Mouse (Mus musculus): ENCODE results near the gene Tmem255b. TPM values are rescaled to one million over a fixed set of nuclear protein-coding genes. Genes with fewer than 3 reads are reported as not detected.

The Tmem255b gene
- 2.8 and 3.0 TPM in 2 replicates for polyA plus RNA-seq (2015; fragmentation: Nextera tagmentation; extraction: Ambion mirVana)

- H3K27me3 ChIP-seq (replicated peaks): peaks cover 21% of the 10 kb centered on the region
- no peaks in the 10 kb centered on the region for H3K4me1 ChIP-seq
- whole genome bisulfite sequencing: 20% methylated on average over 10 of the region's 10 CpGs
- no peak within 1 kb of the TSS for H3K27ac ChIP-seq
- H3K36me3 ChIP-seq: no peaks in the 10 kb centered on the region
- peak within 1 kb of the TSS; percentile 11; the same call in 1 of the 2 replicates for H3K4me2 ChIP-seq
- no peak within 1 kb of the TSS for H3K9ac ChIP-seq
- H3K4me3 ChIP-seq (replicated peaks): no peak within 1 kb of the TSS
- no peaks in the 10 kb centered on the region for H3K9me3 ChIP-seq
- no peak for ATAC-seq (ENCODE audit: insufficient read depth, low FRiP score, low read depth)
Observed at GRCm38 (mm10) chr8:13434889-13435288, at the start of gene Tmem255b. Tmem255b (plus strand) TSS chr8:13435189.

GRCm38 (mm10) chr8:13386366-13386765 lies 48.6 kb upstream of the Tmem255b start:
- no peaks in the 10 kb centered on the region for H3K4me1 ChIP-seq
- H3K27me3 ChIP-seq (replicated peaks): no peaks in the 10 kb centered on the region
- H3K36me3 ChIP-seq: no peaks in the 10 kb centered on the region
- H3K9ac ChIP-seq: no peak overlapping the region
- no peaks in the 10 kb centered on the region for H3K9me3 ChIP-seq
- no peak overlapping the region for H3K4me2 ChIP-seq
- H3K4me3 ChIP-seq (replicated peaks): no peak overlapping the region
- 74% methylated on average over 13 of the region's 13 CpGs for WGBS
- no peak overlapping the region for H3K27ac ChIP-seq
- ATAC-seq (ENCODE audit: insufficient read depth, low FRiP score, low read depth): no peak

- Histone ChIP-seq H3K4me3 (replicated peaks) (no peak overlapping the region), H3K4me2 (no peak overlapping the region), H3K4me1 (no peaks in the 10 kb centered on the region), H3K9ac (no peak overlapping the region), H3K36me3 (no peaks in the 10 kb centered on the region), H3K27me3 (replicated peaks) (no peaks in the 10 kb centered on the region), H3K27ac (no peak overlapping the region), H3K9me3 (no peaks in the 10 kb centered on the region)
- WGBS: 77% methylated on average over 8 of the region's 8 CpGs
- no peak for ATAC-seq (ENCODE audit: insufficient read depth, low FRiP score, low read depth)
Observed at GRCm38 (mm10) chr8:13387728-13388127, 47.3 kb upstream of the Tmem255b start.

GRCm38 (mm10) chr8:13388744-13389143 lies 46.2 kb upstream of the Tmem255b start:
- ATAC-seq (ENCODE audit: insufficient read depth, low FRiP score, low read depth): no peak
- Histone ChIP-seq H3K27me3 (replicated peaks) (no peaks in the 10 kb centered on the region), H3K4me1 (no peaks in the 10 kb centered on the region), H3K4me2 (no peak overlapping the region), H3K9me3 (no peaks in the 10 kb centered on the region), H3K9ac (no peak overlapping the region), H3K4me3 (replicated peaks) (no peak overlapping the region), H3K27ac (no peak overlapping the region), H3K36me3 (no peaks in the 10 kb centered on the region)
- WGBS: 60% methylated on average over 2 of the region's 2 CpGs

DNA sequence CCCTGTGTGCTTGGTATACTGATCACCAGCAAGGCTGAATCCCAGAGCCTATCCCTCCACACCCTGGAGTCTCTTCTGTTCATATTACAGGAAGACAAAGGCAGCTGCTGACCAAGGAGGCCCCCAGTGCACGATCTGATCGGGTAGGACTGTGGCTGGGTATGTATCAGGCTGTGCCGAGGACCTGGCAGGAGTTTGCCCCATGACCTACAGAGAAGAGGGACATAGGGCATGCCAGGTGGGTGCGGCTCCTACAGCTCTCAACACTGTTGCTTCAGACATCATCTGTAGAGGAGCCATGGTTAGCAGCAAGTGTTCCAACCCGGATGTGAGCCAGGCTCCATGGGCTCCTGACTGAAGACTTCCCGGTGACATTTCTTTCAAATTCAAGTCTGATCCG lies 41.1 kb upstream of the Tmem255b start:
- no peak for ATAC-seq (ENCODE audit: insufficient read depth, low FRiP score, low read depth)

GRCm38 (mm10) chr8:13396725-13397124 lies 38.3 kb upstream of the Tmem255b start, which contains the start of gene Atp4b:
Atp4b (minus strand) TSS chr8:13396825.
- Histone ChIP-seq H3K9me3 (no peaks in the 10 kb centered on the region), H3K36me3 (no peaks in the 10 kb centered on the region), H3K27me3 (replicated peaks) (no peaks in the 10 kb centered on the region), H3K27ac (no peak within 1 kb of the TSS), H3K4me2 (no peak within 1 kb of the TSS), H3K4me3 (replicated peaks) (no peak within 1 kb of the TSS), H3K4me1 (no peaks in the 10 kb centered on the region), H3K9ac (no peak within 1 kb of the TSS)
- peak; percentile 35; the same call in 1 of the 2 replicates for ATAC-seq (ENCODE audit: insufficient read depth, low FRiP score, low read depth)
- 67% methylated on average over 5 of the region's 5 CpGs for WGBS

More for the DNA sequence above, 41.1 kb upstream of the Tmem255b start:
- no peaks in the 10 kb centered on the region for H3K27me3 ChIP-seq (replicated peaks)
- no peak overlapping the region for H3K9ac ChIP-seq
- H3K4me2 ChIP-seq: no peak overlapping the region
- 82% methylated on average over 7 of the region's 7 CpGs for WGBS
- no peaks in the 10 kb centered on the region for H3K36me3 ChIP-seq
- H3K4me3 ChIP-seq (replicated peaks): no peak overlapping the region
- H3K27ac ChIP-seq: no peak overlapping the region
- H3K4me1 ChIP-seq: no peaks in the 10 kb centered on the region
- H3K9me3 ChIP-seq: no peaks in the 10 kb centered on the region

- no peaks in the 10 kb centered on the region for H3K4me1 ChIP-seq
- 53% methylated on average over 6 of the region's 6 CpGs for WGBS
- H3K27me3 ChIP-seq (replicated peaks): no peaks in the 10 kb centered on the region
- H3K9me3 ChIP-seq: no peaks in the 10 kb centered on the region
- H3K9ac ChIP-seq: no peak overlapping the region
- no peak overlapping the region for H3K4me3 ChIP-seq (replicated peaks)
- H3K27ac ChIP-seq: no peak overlapping the region
- no peak overlapping the region for H3K4me2 ChIP-seq
- peak; percentile 75 for ATAC-seq (ENCODE audit: insufficient read depth, low FRiP score, low read depth)
- no peaks in the 10 kb centered on the region for H3K36me3 ChIP-seq
Observed at GRCm38 (mm10) chr8:13403517-13403916, 31.5 kb upstream of the Tmem255b start.

- Histone ChIP-seq H3K4me2 (no peak within 1 kb of the TSS), H3K4me3 (replicated peaks) (no peak within 1 kb of the TSS), H3K9ac (no peak within 1 kb of the TSS), H3K27ac (no peak within 1 kb of the TSS), H3K4me1 (no peaks in the 10 kb centered on the region), H3K36me3 (no peaks in the 10 kb centered on the region), H3K27me3 (replicated peaks) (no peaks in the 10 kb centered on the region), H3K9me3 (no peaks in the 10 kb centered on the region)
- ATAC-seq (ENCODE audit: insufficient read depth, low FRiP score, low read depth): no peak
- 69% methylated on average over 5 of the region's 5 CpGs for WGBS
Observed at GRCm38 (mm10) chr8:13404666-13405131, 30.3 kb upstream of the Tmem255b start, which contains the start of gene Grk1. Grk1 (plus strand) TSS chr8:13405081.

DNA sequence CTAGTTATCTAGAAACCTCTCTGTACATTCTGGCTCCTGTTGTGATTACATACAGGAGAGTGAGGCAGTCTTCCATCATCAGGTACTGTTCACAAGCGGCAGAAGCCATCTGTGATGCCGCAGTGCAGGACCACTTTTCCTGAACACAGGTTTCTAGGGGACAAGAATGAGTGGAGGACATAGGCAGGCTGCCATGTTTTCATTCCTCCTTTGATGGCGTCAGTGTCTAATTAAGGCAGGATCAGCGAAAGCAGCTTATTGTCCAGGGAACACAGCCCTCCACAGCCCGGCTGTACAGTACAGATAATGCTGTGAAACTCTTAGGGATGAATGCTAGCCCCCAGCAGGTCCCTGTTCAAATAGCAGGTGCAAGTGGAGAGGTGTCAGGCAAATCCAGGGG lies 29.0 kb upstream of the Tmem255b start:
- Histone ChIP-seq H3K27ac (no peak overlapping the region), H3K27me3 (replicated peaks) (no peaks in the 10 kb centered on the region), H3K4me2 (no peak overlapping the region), H3K9me3 (no peaks in the 10 kb centered on the region), H3K36me3 (no peaks in the 10 kb centered on the region), H3K9ac (no peak overlapping the region), H3K4me3 (replicated peaks) (no peak overlapping the region), H3K4me1 (no peaks in the 10 kb centered on the region)
- no peak for ATAC-seq (ENCODE audit: insufficient read depth, low FRiP score, low read depth)
- 82% methylated on average over 5 of the region's 5 CpGs for WGBS

DNA sequence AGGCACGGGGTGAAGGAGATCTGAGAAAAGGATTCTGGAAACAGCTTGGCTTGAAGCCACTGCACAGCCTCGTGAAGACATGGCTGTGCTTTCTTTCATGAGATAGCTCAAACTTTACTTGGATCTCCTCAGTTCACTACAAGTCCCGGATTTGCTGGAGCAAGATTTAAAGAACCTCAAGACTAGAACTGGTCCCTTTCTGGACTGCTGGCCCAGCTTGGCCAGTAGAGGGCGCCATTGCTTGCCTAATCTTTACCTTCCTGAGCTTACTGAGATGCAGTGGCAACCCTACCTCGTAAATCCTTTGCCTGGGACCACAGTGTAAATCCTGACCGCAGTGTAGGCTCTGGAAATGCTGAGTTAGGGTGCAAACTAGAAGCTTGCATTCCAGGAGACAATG lies 23.4 kb upstream of the Tmem255b start:
- Histone ChIP-seq H3K4me3 (replicated peaks) (no peak overlapping the region), H3K27ac (no peak overlapping the region), H3K36me3 (no peaks in the 10 kb centered on the region), H3K9me3 (no peaks in the 10 kb centered on the region), H3K27me3 (replicated peaks) (no peaks in the 10 kb centered on the region), H3K4me1 (0 out of 2 replicates have a peak, but pooled peaks cover 2% of the 10 kb centered on the region), H3K4me2 (no peak overlapping the region), H3K9ac (no peak overlapping the region)
- 31% methylated on average over 6 of the region's 6 CpGs for WGBS
- ATAC-seq (ENCODE audit: insufficient read depth, low FRiP score, low read depth): no peak

DNA sequence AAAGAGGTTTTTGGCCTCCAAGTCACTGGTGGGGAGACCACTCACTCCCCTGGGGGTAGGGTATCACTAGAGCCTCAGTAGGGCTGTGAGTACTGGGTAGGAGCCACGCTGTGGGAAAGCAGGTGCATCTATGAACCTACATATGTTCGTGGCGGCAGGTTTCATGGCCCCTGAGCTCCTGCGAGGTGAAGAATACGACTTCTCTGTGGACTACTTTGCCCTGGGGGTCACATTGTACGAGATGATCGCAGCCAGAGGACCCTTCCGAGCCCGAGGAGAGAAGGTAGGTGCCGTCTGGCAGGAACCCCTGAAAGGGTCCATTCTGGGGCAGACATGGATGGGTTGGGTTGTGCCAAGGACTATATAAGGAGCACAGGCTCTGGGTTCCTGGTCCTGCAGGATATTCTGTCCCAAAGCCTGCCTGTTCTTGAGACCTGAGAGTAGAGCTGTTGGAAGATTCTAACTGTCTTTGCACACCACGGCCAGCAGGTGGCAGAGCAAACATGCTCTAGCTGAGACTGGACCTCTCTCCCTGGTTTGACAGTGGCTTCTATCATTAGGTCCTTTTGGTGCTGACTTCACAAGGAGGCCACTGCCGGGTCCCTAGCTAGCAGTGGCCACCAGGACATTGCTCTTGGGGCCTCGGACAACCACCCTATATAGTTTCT lies 22.0 kb upstream of the Tmem255b start:
- Histone ChIP-seq H3K36me3 (no peaks in the 10 kb centered on the region), H3K4me2 (no peak overlapping the region), H3K4me1 (0 out of 2 replicates have a peak, but pooled peaks cover 2% of the 10 kb centered on the region), H3K9me3 (no peaks in the 10 kb centered on the region), H3K9ac (no peak overlapping the region), H3K4me3 (replicated peaks) (no peak overlapping the region), H3K27ac (no peak overlapping the region), H3K27me3 (replicated peaks) (no peaks in the 10 kb centered on the region)
- no peak for ATAC-seq (ENCODE audit: insufficient read depth, low FRiP score, low read depth)
- WGBS: 58% methylated on average over 13 of the region's 13 CpGs

GRCm38 (mm10) chr8:13413823-13414390 lies 21.1 kb upstream of the Tmem255b start:
- H3K27ac ChIP-seq: no peak overlapping the region
- H3K36me3 ChIP-seq: no peaks in the 10 kb centered on the region
- H3K4me3 ChIP-seq (replicated peaks): no peak overlapping the region
- no peaks in the 10 kb centered on the region for H3K27me3 ChIP-seq (replicated peaks)
- no peaks in the 10 kb centered on the region for H3K9me3 ChIP-seq
- no peak overlapping the region for H3K4me2 ChIP-seq
- 39% methylated on average over 12 of the region's 12 CpGs for WGBS
- H3K4me1 ChIP-seq: 0 out of 2 replicates have a peak, but pooled peaks cover 2% of the 10 kb centered on the region
- no peak overlapping the region for H3K9ac ChIP-seq
- ATAC-seq (ENCODE audit: insufficient read depth, low FRiP score, low read depth): no peak
